Mouse (Mus musculus) bone marrow, adult 2 months (tissue): ENCODE measurements around the gene Plxnb1.
A peak's percentile ranks its signal among the peaks of the same experiment; 100 is the strongest.

ENCODE experiments used
- CTCF ChIP-seq: fragments of 200-500 bp; IDR thresholded peaks from 2 replicates; pipeline ENCODE4 v1.5.1; 2011; ENCODE audit warnings: low read length, control low read depth; ENCODE audit not compliant: control insufficient read depth, insufficient read depth
- POLR2A ChIP-seq: fragments of 200-500 bp; IDR thresholded peaks from 2 replicates; pipeline ENCODE4 v1.6.1; 2011; ENCODE audit warnings: low read depth, mild to moderate bottlenecking, control low read depth, low read length, borderline replicate concordance; ENCODE audit not compliant: control insufficient read depth

GRCm38 (mm10) chr9:109058006-109058765, 37.0 kb upstream of the Plxnb1 start:
- TF ChIP-seq CTCF (no peak), POLR2A (peak; percentile 36; the same call in 1 of the 2 replicates)
